Mouse (Mus musculus) intestine, embryonic 14.5 days (tissue): ENCODE measurements around the gene Zfyve26. TPM values are rescaled to one million over a fixed set of nuclear protein-coding genes. Genes with fewer than 3 reads are reported as not detected.

Experiments
- polyA plus RNA-seq: library from polyadenylated mRNA; unstranded; fragments of >200 nt; fragmentation: Nextera tagmentation; extraction: Ambion mirVana; gene quantifications from 2 replicates; pipeline ENCODE4 v1.2.1, GENCODE M21; 2014

Gene Zfyve26
- polyA plus RNA-seq, 1 experiment from 2014 or later, result 12.5 TPM

Other genes starting within 250 kb of the Zfyve26 start
- gene Pigh, start 206.7 kb downstream of the Zfyve26 start, polyA plus RNA-seq, result 27.3 and 33.5 TPM in 2 replicates
- 0.46 and 0.91 TPM in 2 replicates for gene Arg2, start 165.5 kb downstream of the Zfyve26 start, polyA plus RNA-seq
- 85.4 and 94.7 TPM in 2 replicates for gene Vti1b, start 123.6 kb downstream of the Zfyve26 start, polyA plus RNA-seq
- 38.5 and 39.6 TPM in 2 replicates for gene Rdh11, start 104.0 kb downstream of the Zfyve26 start, polyA plus RNA-seq
- 1.2 TPM in 2 replicates for gene Rdh12, start 87.4 kb downstream of the Zfyve26 start, polyA plus RNA-seq
- 10.0 and 10.3 TPM in 2 replicates for gene Rad51b, start 978 bp upstream of the Zfyve26 start, polyA plus RNA-seq